Mouse (Mus musculus) E14TG2a.4 (cell line): ENCODE results near the gene Atg2a.

Experiments
- CTCF ChIP-seq: conservative IDR thresholded peaks from 2 replicates; pipeline ENCODE4 v1.5.1; 2014; ENCODE audit warnings: low read length
- NANOG ChIP-seq: IDR thresholded peaks from 2 replicates; pipeline ENCODE4 v1.6.1; 2014; ENCODE audit warnings: borderline replicate concordance, low read length, mixed read lengths
- POU5F1 ChIP-seq: IDR thresholded peaks from 2 replicates; pipeline ENCODE4 v1.6.1; 2014; ENCODE audit warnings: low read length, borderline replicate concordance

DNA sequence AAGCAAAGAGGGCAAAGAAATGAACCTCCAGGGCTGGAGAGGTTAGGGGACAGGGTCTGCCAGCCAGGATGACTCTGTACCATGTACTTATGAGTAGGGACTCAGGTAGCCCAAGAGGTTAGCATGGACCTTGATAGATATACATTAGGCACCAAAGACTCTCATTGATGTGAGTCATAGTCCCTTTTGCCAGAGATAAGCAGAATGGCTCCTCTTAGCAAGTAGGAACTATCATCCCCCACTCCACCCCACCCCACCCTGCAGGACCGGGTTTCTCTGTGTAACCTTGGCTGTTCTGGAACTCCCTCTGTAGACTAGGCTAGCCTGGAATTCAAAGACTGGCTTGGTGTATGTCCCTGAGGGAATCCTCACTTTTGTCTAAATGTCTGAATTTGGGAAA, 1.3 kb upstream of the Atg2a start:
- no peak for TF ChIP-seq CTCF
- no peak for TF ChIP-seq POU5F1
- no peak for TF ChIP-seq NANOG
